Mouse (Mus musculus) cerebellum, postnatal 36 days (tissue): Measurements from ENCODE around the gene Fbxl13.

Source experiments
- DNase-seq, 2 experiments: peaks; one replicate each; pipeline ENCODE4 v3.0.0; 2021 to 2022; ENCODE audit warnings: mixed read lengths in 2 of 2

Fbxl13 gene

GRCm38 (mm10) chr5:21572764-21573416 lies 72.5 kb downstream of the Fbxl13 start:
- DNase-seq: no peak

GRCm38 (mm10) chr5:21567784-21568183 lies 77.7 kb downstream of the Fbxl13 start:
- no peak for DNase-seq

- no peak for DNase-seq
These were observed 79.9 kb downstream of the Fbxl13 start for GRCm38 (mm10) chr5:21565392-21566065.

GRCm38 (mm10) chr5:21563936-21564335 lies 81.5 kb downstream of the Fbxl13 start:
- no peak for DNase-seq

GRCm38 (mm10) chr5:21556502-21556901 lies 88.9 kb downstream of the Fbxl13 start:
- DNase-seq: no peak

- no peak for DNase-seq
These were observed 90.7 kb downstream of the Fbxl13 start for GRCm38 (mm10) chr5:21554732-21555131.

GRCm38 (mm10) chr5:21553685-21554084 lies 91.7 kb downstream of the Fbxl13 start:
- DNase-seq: no peak

GRCm38 (mm10) chr5:21547005-21547404 lies 98.4 kb downstream of the Fbxl13 start:
- DNase-seq: no peak

- DNase-seq: no peak
These were observed 99.6 kb downstream of the Fbxl13 start for GRCm38 (mm10) chr5:21545786-21546185.

- DNase-seq: no peak
These were observed 100.2 kb downstream of the Fbxl13 start for GRCm38 (mm10) chr5:21545227-21545626.

- DNase-seq: no peak
These were observed 100.6 kb downstream of the Fbxl13 start for GRCm38 (mm10) chr5:21544821-21545220.

- no peak for DNase-seq
These were observed 101.8 kb downstream of the Fbxl13 start, which contains the start of gene Lrrc17 for GRCm38 (mm10) chr5:21543409-21544201. TSS of gene Lrrc17 (plus strand) at chr5:21543559.

GRCm38 (mm10) chr5:21542226-21542625 lies 103.2 kb downstream of the Fbxl13 start:
- no peak for DNase-seq

- DNase-seq: no peak
These were observed 112.5 kb downstream of the Fbxl13 start for GRCm38 (mm10) chr5:21532921-21533320.

- DNase-seq: no peak
These were observed 113.3 kb downstream of the Fbxl13 start for GRCm38 (mm10) chr5:21532126-21532525.

- DNase-seq: no peak
These were observed 116.2 kb downstream of the Fbxl13 start for GRCm38 (mm10) chr5:21529110-21529720.

GRCm38 (mm10) chr5:21528068-21528842 lies 117.2 kb downstream of the Fbxl13 start:
- DNase-seq: no peak

GRCm38 (mm10) chr5:21527488-21527911 lies 117.9 kb downstream of the Fbxl13 start:
- DNase-seq: no peak

- no peak for DNase-seq
These were observed 118.5 kb downstream of the Fbxl13 start for GRCm38 (mm10) chr5:21526835-21527485.

- DNase-seq: no peak
These were observed 126.3 kb downstream of the Fbxl13 start for GRCm38 (mm10) chr5:21519166-21519565.

- no peak for DNase-seq
These were observed 127.2 kb downstream of the Fbxl13 start for GRCm38 (mm10) chr5:21518207-21518606.

GRCm38 (mm10) chr5:21517562-21517961 lies 127.9 kb downstream of the Fbxl13 start:
- no peak for DNase-seq
